Mouse (Mus musculus): Measurements from ENCODE around the gene Ppp2r1a. TPM values are rescaled to one million over a fixed set of nuclear protein-coding genes. Genes with fewer than 3 reads are reported as not detected.
A peak's percentile ranks its signal among the peaks of the same experiment; 100 is the strongest.

Ppp2r1a gene
- polyA plus RNA-seq, 2 experiments, result 245 to 383 TPM

- ATAC-seq (ENCODE audit: low FRiP score, low read depth) (no peak), DNase-seq (ENCODE audit: low spot score) (no peak)
- no peak for TF ChIP-seq POLR2A (IDR thresholded peaks at IDR 0.05; ENCODE audit: borderline replicate concordance, extremely low read depth, insufficient read depth, insufficient read length)
These were observed 1.5 kb downstream of the Ppp2r1a start for GRCm38 (mm10) chr17:20946636-20947035.

GRCm38 (mm10) chr17:20960386-20960785 lies 15.3 kb downstream of the Ppp2r1a start:
- Histone ChIP-seq H3K4me1 (ENCODE audit: control insufficient read depth, insufficient read depth, low read length) (no peaks in the 10 kb centered on the region), H3K4me2 (replicated peaks; ENCODE audit: low read depth, low read length, severe bottlenecking) (no peak overlapping the region), H3K9ac (ENCODE audit: low read depth, low read length, severe bottlenecking) (no peak overlapping the region), H3K9me3 (ENCODE audit: control insufficient read depth, low read length) (no peaks in the 10 kb centered on the region), H3K27me3 (ENCODE audit: control insufficient read depth, insufficient read depth, low read length) (no peaks in the 10 kb centered on the region), H3K27ac (replicated peaks; ENCODE audit: low read depth, low read length) (no peak overlapping the region), H3K4me3 (replicated peaks; ENCODE audit: low read length) (no peak overlapping the region), H3K36me3 (ENCODE audit: control insufficient read depth, insufficient read depth, low read length) (peaks cover 99% of the 10 kb centered on the region)
- ATAC-seq (ENCODE audit: low FRiP score, low read depth) (no peak), DNase-seq (ENCODE audit: low spot score) (no peak)
- TF ChIP-seq POLR2A (IDR thresholded peaks at IDR 0.05; ENCODE audit: borderline replicate concordance, extremely low read depth, insufficient read depth, insufficient read length), result no peak
- WGBS, result 94% methylated on average over 5 of the region's 5 CpGs

More at GRCm38 (mm10) chr17:20946636-20947035, 1.5 kb downstream of the Ppp2r1a start:
- Histone ChIP-seq H3K36me3 (ENCODE audit: control insufficient read depth, insufficient read depth, low read length) (0 out of 2 replicates have a peak, but pooled peaks cover under 1% of the 10 kb centered on the region), H3K9me3 (ENCODE audit: control insufficient read depth, low read length) (no peaks in the 10 kb centered on the region), H3K27ac (replicated peaks; ENCODE audit: low read depth, low read length) (no peak overlapping the region), H3K4me3 (replicated peaks; ENCODE audit: low read length) (peak overlapping the region; percentile 73), H3K4me1 (ENCODE audit: control insufficient read depth, insufficient read depth, low read length) (peaks cover 24% of the 10 kb centered on the region), H3K27me3 (ENCODE audit: control insufficient read depth, insufficient read depth, low read length) (no peaks in the 10 kb centered on the region), H3K4me2 (replicated peaks; ENCODE audit: low read depth, low read length, severe bottlenecking) (peak overlapping the region; percentile 61), H3K9ac (ENCODE audit: low read depth, low read length, severe bottlenecking) (peak overlapping the region; percentile 87)

GRCm38 (mm10) chr17:20965421-20965820 lies 20.3 kb downstream of the Ppp2r1a start:
- DNase-seq (ENCODE audit: low spot score) (no peak), ATAC-seq (ENCODE audit: low FRiP score, low read depth) (no peak)
- no peaks in the 10 kb centered on the region for H3K9me3 ChIP-seq (ENCODE audit: control insufficient read depth, low read length)
- no peak for TF ChIP-seq POLR2A (IDR thresholded peaks at IDR 0.05; ENCODE audit: borderline replicate concordance, extremely low read depth, insufficient read depth, insufficient read length)
- H3K27me3 ChIP-seq (ENCODE audit: control insufficient read depth, insufficient read depth, low read length), result no peaks in the 10 kb centered on the region
- H3K27ac ChIP-seq (replicated peaks; ENCODE audit: low read depth, low read length), result no peak overlapping the region
- no peak overlapping the region for H3K9ac ChIP-seq (ENCODE audit: low read depth, low read length, severe bottlenecking)
- no peak overlapping the region for H3K4me3 ChIP-seq (replicated peaks; ENCODE audit: low read length)
- peaks cover 90% of the 10 kb centered on the region for H3K36me3 ChIP-seq (ENCODE audit: control insufficient read depth, insufficient read depth, low read length)
- no peaks in the 10 kb centered on the region for H3K4me1 ChIP-seq (ENCODE audit: control insufficient read depth, insufficient read depth, low read length)
- no peak overlapping the region for H3K4me2 ChIP-seq (replicated peaks; ENCODE audit: low read depth, low read length, severe bottlenecking)
- 80% methylated on average over 4 of the region's 4 CpGs for WGBS

- Histone ChIP-seq H3K9me3 (ENCODE audit: control insufficient read depth, low read length) (no peaks in the 10 kb centered on the region), H3K27ac (replicated peaks; ENCODE audit: low read depth, low read length) (no peak overlapping the region), H3K9ac (ENCODE audit: low read depth, low read length, severe bottlenecking) (no peak overlapping the region), H3K4me2 (replicated peaks; ENCODE audit: low read depth, low read length, severe bottlenecking) (no peak overlapping the region), H3K36me3 (ENCODE audit: control insufficient read depth, insufficient read depth, low read length) (peaks cover 77% of the 10 kb centered on the region), H3K4me3 (replicated peaks; ENCODE audit: low read length) (no peak overlapping the region), H3K4me1 (ENCODE audit: control insufficient read depth, insufficient read depth, low read length) (no peaks in the 10 kb centered on the region), H3K27me3 (ENCODE audit: control insufficient read depth, insufficient read depth, low read length) (no peaks in the 10 kb centered on the region)
- no peak for ATAC-seq (ENCODE audit: low FRiP score, low read depth)
- TF ChIP-seq POLR2A (IDR thresholded peaks at IDR 0.05; ENCODE audit: borderline replicate concordance, extremely low read depth, insufficient read depth, insufficient read length), result no peak
- no peak for DNase-seq (ENCODE audit: low spot score)
These were observed 21.6 kb downstream of the Ppp2r1a start for GRCm38 (mm10) chr17:20966681-20967080.

- Histone ChIP-seq H3K36me3 (ENCODE audit: control insufficient read depth, insufficient read depth, low read length) (no peaks in the 10 kb centered on the region), H3K4me1 (ENCODE audit: control insufficient read depth, insufficient read depth, low read length) (no peaks in the 10 kb centered on the region), H3K4me2 (replicated peaks; ENCODE audit: low read depth, low read length, severe bottlenecking) (no peak overlapping the region), H3K27ac (replicated peaks; ENCODE audit: low read depth, low read length) (no peak overlapping the region), H3K27me3 (ENCODE audit: control insufficient read depth, insufficient read depth, low read length) (no peaks in the 10 kb centered on the region), H3K9ac (ENCODE audit: low read depth, low read length, severe bottlenecking) (no peak overlapping the region), H3K4me3 (replicated peaks; ENCODE audit: low read length) (no peak overlapping the region), H3K9me3 (ENCODE audit: control insufficient read depth, low read length) (no peaks in the 10 kb centered on the region)
- DNase-seq (ENCODE audit: low spot score) (no peak), ATAC-seq (ENCODE audit: low FRiP score, low read depth) (no peak)
- 69% methylated on average over 2 of the region's 2 CpGs for WGBS
- no peak for TF ChIP-seq POLR2A (IDR thresholded peaks at IDR 0.05; ENCODE audit: borderline replicate concordance, extremely low read depth, insufficient read depth, insufficient read length)
These were observed 48.6 kb downstream of the Ppp2r1a start for GRCm38 (mm10) chr17:20993716-20994115.

GRCm38 (mm10) chr17:20996364-20996763 lies 51.3 kb downstream of the Ppp2r1a start, which contains the start of gene Vmn1r233:
TSS of gene Vmn1r233 (minus strand) at chr17:20996464.
- Histone ChIP-seq H3K4me3 (replicated peaks; ENCODE audit: low read length) (no peak within 1 kb of the TSS), H3K9me3 (ENCODE audit: control insufficient read depth, low read length) (no peaks in the 10 kb centered on the region), H3K9ac (ENCODE audit: low read depth, low read length, severe bottlenecking) (no peak within 1 kb of the TSS), H3K36me3 (ENCODE audit: control insufficient read depth, insufficient read depth, low read length) (no peaks in the 10 kb centered on the region), H3K4me2 (replicated peaks; ENCODE audit: low read depth, low read length, severe bottlenecking) (no peak within 1 kb of the TSS), H3K4me1 (ENCODE audit: control insufficient read depth, insufficient read depth, low read length) (no peaks in the 10 kb centered on the region), H3K27ac (replicated peaks; ENCODE audit: low read depth, low read length) (no peak within 1 kb of the TSS), H3K27me3 (ENCODE audit: control insufficient read depth, insufficient read depth, low read length) (no peaks in the 10 kb centered on the region)
- no peak for ATAC-seq (ENCODE audit: low FRiP score, low read depth)
- no peak for TF ChIP-seq POLR2A (IDR thresholded peaks at IDR 0.05; ENCODE audit: borderline replicate concordance, extremely low read depth, insufficient read depth, insufficient read length)
- DNase-seq (ENCODE audit: low spot score), result no peak

All from limb, embryonic 14.5 days (tissue).